Mouse (Mus musculus) stomach, postnatal 0 days (tissue): ENCODE results near the gene Stac.

Source experiments
- CTCF ChIP-seq: IDR thresholded peaks from 2 replicates; pipeline ENCODE4 v1.5.1; 2016; ENCODE audit warnings: antibody characterized with exemption, low read depth, mild to moderate bottlenecking, moderate library complexity
- EP300 ChIP-seq: optimal IDR thresholded peaks from 2 replicates; pipeline ENCODE3; 2016; ENCODE audit warnings: antibody characterized with exemption

DNA sequence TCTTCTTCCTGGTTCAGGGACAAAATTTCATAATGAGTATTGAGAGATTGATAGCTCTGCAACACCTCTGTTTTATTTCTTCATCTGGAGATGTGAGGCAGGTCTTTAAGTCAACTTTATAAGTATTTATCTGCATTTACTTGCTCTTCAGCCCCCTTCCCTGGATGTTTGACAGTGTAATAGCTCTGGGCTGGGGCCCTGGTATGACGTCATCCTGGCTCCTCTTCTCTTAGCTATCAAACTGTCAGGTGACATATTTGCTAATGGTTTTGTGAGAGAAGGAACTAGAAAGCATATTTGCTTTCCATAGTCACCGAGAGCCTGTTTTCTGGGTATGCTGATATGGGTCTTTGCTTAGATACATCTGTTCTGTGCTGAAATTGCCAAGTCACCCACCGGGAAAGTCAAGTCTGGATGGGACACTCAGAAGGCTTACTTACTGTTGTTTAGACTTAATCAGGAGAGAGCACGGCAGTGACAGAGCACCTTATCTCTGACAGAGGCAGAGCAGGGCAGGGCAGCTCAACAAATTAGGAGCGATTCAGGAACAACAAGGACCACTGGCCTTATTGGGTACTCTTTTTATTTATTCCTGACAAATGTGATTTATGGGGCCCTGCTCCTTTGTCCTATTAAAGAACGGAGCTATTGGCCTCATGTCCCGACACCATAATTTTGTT lies 155.3 kb downstream of the Stac start:
- TF ChIP-seq EP300 (no peak), CTCF (no peak)
